Mouse (Mus musculus) liver, embryonic 14.5 days (tissue): ENCODE measurements around the gene Hpcal4. TPM values are rescaled to one million over a fixed set of nuclear protein-coding genes. Genes with fewer than 3 reads are reported as not detected.

ENCODE experiments used
- ATAC-seq: fragments of 200-750 bp; cut with Nextera tagmentation; 2 replicates; pipeline ENCODE4 v1.8.0; 2017; ENCODE audit warnings: moderate number of reproducible peaks, mild to moderate bottlenecking, moderate library complexity; ENCODE audit not compliant: insufficient read depth
- DNase-seq, 3 experiments: peaks; one replicate each; pipeline ENCODE4 v3.0.0-alpha.2; 2012 to 2013; ENCODE audit warnings: low read depth in 3 of 3, low spot score in 3 of 3
- H3K27ac ChIP-seq: fragments of 300-500 bp; sonication (generic); 2 replicates; pipeline ENCODE4 v1.5.1; 2014; ENCODE audit warnings: moderate library complexity, mild to moderate bottlenecking, control low read depth, inconsistent platforms
- H3K27me3 ChIP-seq: fragments of 300-500 bp; sonication (generic); 2 replicates; pipeline ENCODE4 v1.6.1; 2014; ENCODE audit warnings: mild to moderate bottlenecking, low read length, moderate library complexity; ENCODE audit not compliant: control insufficient read depth, insufficient read depth
- H3K36me3 ChIP-seq: fragments of 300-500 bp; sonication (generic); replicated peaks from 2 replicates; pipeline ENCODE4 v1.6.1; 2014; ENCODE audit warnings: low read depth; ENCODE audit not compliant: control insufficient read depth, insufficient read depth
- H3K4me1 ChIP-seq, 2 experiments: fragments of 200-500 bp in 1 of 2; fragments of 300-500 bp in 1 of 2; sonication (generic) in 1 of 2; replicated peaks; 2 replicates each; pipeline ENCODE4 v1.6.1; 2012 to 2014; ENCODE audit warnings: antibody characterized with exemption in 1 of 2, inconsistent platforms in 1 of 2, low read length in 1 of 2; ENCODE audit not compliant: control insufficient read depth in 2 of 2, insufficient read depth in 2 of 2
- H3K4me2 ChIP-seq: fragments of 300-500 bp; sonication (generic); 2 replicates; pipeline ENCODE4 v1.6.1; 2014; ENCODE audit warnings: low read depth, mild to moderate bottlenecking, control low read depth, moderate library complexity
- H3K4me3 ChIP-seq, 2 experiments: fragments of 200-500 bp in 1 of 2; fragments of 300-500 bp in 1 of 2; sonication (generic) in 1 of 2; 2 replicates each; pipeline ENCODE4 v1.5.1; 2012 to 2014; ENCODE audit warnings: low read depth in 2 of 2, low read length in 2 of 2, mild to moderate bottlenecking in 2 of 2, control low read depth in 1 of 2, inconsistent platforms in 1 of 2, moderate library complexity in 1 of 2; ENCODE audit not compliant: insufficient read depth in 1 of 2
- H3K9ac ChIP-seq: fragments of 300-500 bp; sonication (generic); replicated peaks from 2 replicates; pipeline ENCODE4 v1.6.1; 2014; ENCODE audit warnings: mild to moderate bottlenecking, control low read depth, moderate library complexity
- H3K9me3 ChIP-seq: fragments of 300-500 bp; sonication (generic); 2 replicates; pipeline ENCODE4 v1.6.1; 2016; ENCODE audit warnings: low read length, mixed read lengths; ENCODE audit not compliant: control insufficient read depth
- CTCF ChIP-seq: IDR thresholded peaks from 2 replicates; pipeline ENCODE4 v1.5.1; 2016; ENCODE audit warnings: antibody characterized with exemption, low read depth, control low read depth
- EP300 ChIP-seq: IDR thresholded peaks from 2 replicates; pipeline ENCODE4 v1.6.1; 2016; ENCODE audit warnings: antibody characterized with exemption, low read depth
- WGBS: fragments of 180-500 bp; shearing (Covaris S2); extraction: QIAGEN DNeasy Blood & Tissue Kit; methylation state at CpG from one replicate; pipeline ENCODE4 v1.1.7; 2014; ENCODE audit not compliant: insufficient replicate concordance; 5-methylcytosine and 5-hydroxymethylcytosine counted together
- polyA plus RNA-seq, 2 experiments: library from polyadenylated mRNA; depleted of rRNA in 1 of 2; stranded (reverse) in 1 of 2; unstranded in 1 of 2; fragments of >200 nt; fragmentation: Nextera tagmentation in 1 of 2; extraction: Ambion mirVana in 1 of 2; gene quantifications; 2 replicates each; pipeline versions ENCODE4 v1.2.1 to v1.2.3; 2012 to 2014

The Hpcal4 gene
- polyA plus RNA-seq, 2 experiments: not detected

DNA sequence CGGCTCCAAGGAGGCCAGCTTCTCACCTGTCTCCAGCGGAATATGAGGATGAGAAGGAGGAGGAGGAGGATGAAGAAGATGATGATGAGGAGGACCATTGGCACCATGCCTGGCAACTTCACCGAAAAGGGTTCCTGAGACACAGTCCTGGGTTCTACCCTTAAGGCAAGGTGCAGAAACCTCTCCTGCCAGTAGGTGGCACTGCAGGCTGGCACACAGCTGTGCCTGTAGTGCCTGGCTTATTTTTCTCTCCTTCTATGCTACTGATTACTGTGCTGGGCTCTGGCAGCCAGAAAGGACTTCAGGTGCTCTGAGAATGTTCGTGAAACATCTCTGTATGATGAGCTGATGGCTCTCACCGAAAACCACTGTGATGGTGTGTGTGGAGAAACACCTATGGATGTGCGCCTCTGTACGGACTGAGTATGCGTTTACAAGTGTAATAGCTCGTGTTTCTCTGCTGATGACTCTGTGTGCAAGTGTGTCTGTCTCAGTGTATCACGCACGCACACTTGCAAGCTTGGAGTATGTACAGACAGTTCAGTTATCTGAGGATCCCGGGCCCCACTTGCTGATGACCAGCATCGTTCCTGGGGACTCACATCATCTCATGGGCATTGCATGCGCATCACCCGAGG, 36.8 kb downstream of the Hpcal4 start:
- ATAC-seq: peak; percentile 50
- no peak overlapping the region for H3K9ac ChIP-seq
- no peaks in the 10 kb centered on the region for H3K9me3 ChIP-seq
- no peaks in the 10 kb centered on the region for H3K4me1 ChIP-seq
- WGBS: 59% methylated on average over 15 of the region's 15 CpGs
- no peak overlapping the region for H3K27ac ChIP-seq
- H3K36me3 ChIP-seq: no peaks in the 10 kb centered on the region
- TF ChIP-seq CTCF (peak; percentile 97), EP300 (no peak)
- DNase-seq: peak in 1 of 3 experiments; percentile 27
- no peak overlapping the region for H3K4me3 ChIP-seq
- no peak overlapping the region for H3K4me2 ChIP-seq
- H3K27me3 ChIP-seq: no peaks in the 10 kb centered on the region

DNA sequence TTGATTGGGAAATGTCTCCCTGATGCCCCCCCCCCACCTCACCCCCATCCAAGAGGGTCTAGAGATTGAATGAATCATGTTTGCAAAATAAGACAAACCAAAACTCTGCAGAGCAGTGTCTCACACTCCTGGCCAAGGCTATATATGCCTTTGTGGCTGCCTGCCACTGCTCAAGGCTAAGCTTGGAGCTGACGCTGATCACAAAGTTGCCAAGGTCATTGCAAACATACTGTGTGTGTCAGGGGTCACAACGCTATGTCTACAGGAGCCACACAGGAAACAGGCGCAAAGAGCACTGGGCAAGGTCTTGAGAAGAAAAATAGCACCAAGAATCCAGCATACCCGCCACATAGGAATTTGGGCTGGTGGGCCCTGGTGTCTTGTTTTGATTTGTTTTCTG, 37.6 kb downstream of the Hpcal4 start:
- Histone ChIP-seq H3K27ac (no peak overlapping the region), H3K36me3 (no peaks in the 10 kb centered on the region), H3K4me2 (no peak overlapping the region), H3K9ac (no peak overlapping the region), H3K27me3 (no peaks in the 10 kb centered on the region), H3K9me3 (no peaks in the 10 kb centered on the region), H3K4me1 (no peaks in the 10 kb centered on the region), H3K4me3 (no peak overlapping the region)
- 53% methylated on average over 4 of the region's 4 CpGs for WGBS
- DNase-seq (no peak), ATAC-seq (no peak)
- no peak for TF ChIP-seq CTCF
- TF ChIP-seq EP300: no peak

DNA sequence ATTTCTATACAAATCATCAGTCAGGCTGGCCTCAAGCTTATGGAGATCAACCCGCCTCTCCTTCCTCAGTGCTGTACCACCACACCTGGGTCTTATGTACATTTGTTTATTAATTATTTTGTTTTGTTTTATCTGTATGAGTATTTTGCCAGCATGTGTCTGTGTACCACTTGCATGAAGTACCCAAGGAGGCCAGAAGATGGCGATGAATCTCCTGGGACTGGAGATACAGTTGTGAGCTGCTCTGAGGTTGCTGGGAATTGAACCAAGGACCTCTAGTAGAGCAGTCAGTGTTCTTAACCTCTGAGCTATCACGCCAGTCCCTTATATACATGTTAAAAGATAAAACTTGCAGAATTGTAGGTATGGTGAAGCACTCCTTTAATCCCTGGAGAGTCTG, 40.3 kb downstream of the Hpcal4 start:
- Histone ChIP-seq H3K4me1 (no peaks in the 10 kb centered on the region), H3K9ac (no peak overlapping the region), H3K27ac (no peak overlapping the region), H3K9me3 (no peaks in the 10 kb centered on the region), H3K36me3 (no peaks in the 10 kb centered on the region), H3K4me2 (no peak overlapping the region), H3K4me3 (no peak overlapping the region), H3K27me3 (no peaks in the 10 kb centered on the region)
- ATAC-seq (no peak), DNase-seq (no peak)
- TF ChIP-seq EP300 (no peak), CTCF (peak; percentile 61)
- WGBS: 30% methylated on average over 3 of the region's 3 CpGs

DNA sequence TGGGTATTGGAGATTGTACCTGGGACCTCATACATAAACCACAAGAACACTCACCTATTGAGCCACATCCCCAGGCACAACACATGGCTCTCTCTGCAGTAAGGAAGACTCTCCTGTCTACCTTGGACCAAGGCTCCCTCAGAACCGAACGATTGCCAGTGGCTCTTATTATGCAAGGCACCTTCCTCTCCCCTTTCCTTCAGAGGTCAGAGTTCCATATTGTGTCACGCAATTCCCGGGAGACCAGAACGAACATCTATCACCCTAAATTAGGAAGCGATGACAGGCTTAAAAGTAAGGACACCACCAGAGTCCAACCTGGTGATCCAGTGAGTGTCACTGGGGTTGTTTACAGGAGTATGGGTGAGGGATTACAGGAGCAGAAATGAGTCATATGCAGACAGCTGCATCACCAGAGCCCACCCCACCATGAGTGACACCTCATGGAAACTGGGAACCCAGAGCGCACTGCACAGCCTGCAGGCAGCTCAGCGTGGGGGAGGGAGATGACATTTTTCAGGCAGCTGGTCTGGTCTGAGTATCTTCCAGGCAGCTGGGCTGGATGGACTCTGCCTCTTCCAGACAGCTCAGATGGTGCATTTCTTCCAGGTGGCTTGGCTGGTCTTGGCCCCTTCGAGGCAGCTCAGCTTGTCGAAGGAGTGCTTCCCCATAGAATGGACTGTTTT, 42.8 kb downstream of the Hpcal4 start:
- no peaks in the 10 kb centered on the region for H3K36me3 ChIP-seq
- no peak overlapping the region for H3K27ac ChIP-seq
- H3K4me3 ChIP-seq: no peak overlapping the region
- no peak overlapping the region for H3K9ac ChIP-seq
- H3K4me2 ChIP-seq: no peak overlapping the region
- no peaks in the 10 kb centered on the region for H3K4me1 ChIP-seq
- H3K27me3 ChIP-seq: peaks cover 3% of the 10 kb centered on the region; the same call in 1 of the 2 replicates
- TF ChIP-seq CTCF (no peak), EP300 (no peak)
- WGBS: 60% methylated on average over 10 of the region's 10 CpGs
- ATAC-seq: no peak
- H3K9me3 ChIP-seq: no peaks in the 10 kb centered on the region
- no peak for DNase-seq

DNA sequence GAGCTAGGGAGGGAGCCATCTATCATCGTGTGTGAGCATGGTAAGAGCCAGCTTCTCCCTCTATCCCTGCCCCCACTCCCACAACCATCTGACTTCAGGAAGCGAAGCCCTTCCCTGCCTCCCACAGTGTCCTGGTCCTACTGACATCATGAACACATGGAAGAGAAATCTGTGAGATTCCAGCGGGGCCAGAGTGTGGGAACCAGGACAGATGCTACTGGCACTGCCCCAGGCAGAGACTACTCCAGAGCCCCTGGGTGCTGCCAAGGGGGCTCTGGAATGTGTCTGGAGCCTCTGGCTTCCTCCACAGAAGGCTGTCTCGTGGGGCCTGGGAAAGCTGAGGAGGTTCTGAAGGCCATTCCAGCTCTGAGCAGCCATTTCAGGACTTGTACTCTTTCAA, 44.7 kb downstream of the Hpcal4 start:
- Histone ChIP-seq H3K4me3 (no peak overlapping the region), H3K27ac (no peak overlapping the region), H3K36me3 (no peaks in the 10 kb centered on the region), H3K4me2 (no peak overlapping the region), H3K4me1 (no peaks in the 10 kb centered on the region), H3K9ac (no peak overlapping the region), H3K9me3 (no peaks in the 10 kb centered on the region), H3K27me3 (peaks cover 3% of the 10 kb centered on the region; the same call in 1 of the 2 replicates)
- ATAC-seq (no peak), DNase-seq (no peak)
- WGBS: 32% methylated on average over 4 of the region's 4 CpGs
- TF ChIP-seq CTCF (no peak), EP300 (no peak)
